ENCODE assay signal across 44 mouse cellular contexts in genomic region chr9:78075256-78075655, GRCm38 (mm10). TPM values are rescaled to one million over a fixed set of nuclear protein-coding genes. Genes with fewer than 3 reads are reported as not detected.
"Had no signal": no experiment of that assay in that cellular context is flagged by ENCODE, and none has a peak within 500 bp of the region (broad histone marks: within the 10 kb centered on the region; RNA-seq: fewer than 3 reads in every experiment).

No protein-coding gene starts in this region.

- H3K36me3 ChIP-seq: limb, embryonic 10.5 days; limb, embryonic 15.5 days; lung, embryonic 15.5 days; midbrain, embryonic 10.5 days; midbrain, embryonic 12.5 days; midbrain, embryonic 13.5 days; midbrain, embryonic 15.5 days; neural tube, embryonic 12.5 days had no signal

- H3K9me3 ChIP-seq: limb, embryonic 10.5 days; limb, embryonic 12.5 days; limb, embryonic 13.5 days; limb, embryonic 15.5 days; liver, embryonic 12.5 days; liver, embryonic 13.5 days; liver, embryonic 15.5 days; lung, embryonic 15.5 days; megakaryocyte, embryonic 14.5 days; midbrain, embryonic 10.5 days; midbrain, embryonic 12.5 days; midbrain, embryonic 13.5 days; midbrain, embryonic 15.5 days; neural tube, embryonic 12.5 days had no signal

- H3K4me2 ChIP-seq: limb, embryonic 12.5 days; limb, embryonic 13.5 days; limb, embryonic 15.5 days; liver, embryonic 11.5 days; liver, embryonic 12.5 days; liver, embryonic 13.5 days; liver, embryonic 15.5 days; lung, embryonic 14.5 days; lung, embryonic 15.5 days; midbrain, embryonic 12.5 days; midbrain, embryonic 13.5 days; midbrain, embryonic 15.5 days; neural tube, embryonic 12.5 days had no signal

- H3K9ac ChIP-seq: limb, embryonic 12.5 days; limb, embryonic 13.5 days; limb, embryonic 15.5 days; liver, embryonic 12.5 days; liver, embryonic 13.5 days; liver, embryonic 14.5 days; liver, embryonic 15.5 days; liver, postnatal 0 days; lung, embryonic 14.5 days; lung, embryonic 15.5 days; midbrain, embryonic 12.5 days; midbrain, embryonic 13.5 days; midbrain, embryonic 15.5 days; neural tube, embryonic 12.5 days had no signal

- ATAC-seq: liver, embryonic 12.5 days; liver, postnatal 0 days; lung, postnatal 0 days; midbrain, embryonic 13.5 days; midbrain, embryonic 15.5 days; midbrain, embryonic 16.5 days had no signal

- DNase-seq: left cerebral cortex, postnatal 4 days; liver; liver, embryonic 13.5 days; liver, postnatal 0 days; lung, adult 18-20 months; lung, adult 2 months; lung, embryonic 14.5 days; lung, postnatal 10 days; lung, postnatal 14 days; lung, postnatal 36 days; lung, postnatal 4 days; midbrain, embryonic 14.5 days had no signal

- H3K27me3 ChIP-seq: limb, embryonic 12.5 days; limb, embryonic 13.5 days; limb, embryonic 15.5 days; liver, embryonic 12.5 days; liver, embryonic 13.5 days; liver, embryonic 15.5 days; lung, embryonic 15.5 days; megakaryocyte, embryonic 14.5 days; midbrain, embryonic 12.5 days; midbrain, embryonic 13.5 days; midbrain, embryonic 15.5 days; neural tube, embryonic 12.5 days had no signal

- H3K4me3 ChIP-seq: left cerebral cortex, adult 2 months; limb, embryonic 10.5 days; limb, embryonic 12.5 days; limb, embryonic 13.5 days; limb, embryonic 15.5 days; liver, embryonic 12.5 days; liver, embryonic 13.5 days; liver, embryonic 15.5 days; lung, embryonic 15.5 days; megakaryocyte, embryonic 14.5 days; midbrain, embryonic 10.5 days; midbrain, embryonic 12.5 days; midbrain, embryonic 13.5 days; midbrain, embryonic 15.5 days; myocyte; neural tube, embryonic 12.5 days had no signal

- H3K27ac ChIP-seq: left cerebral cortex, adult 2 months; limb, embryonic 10.5 days; limb, embryonic 12.5 days; limb, embryonic 13.5 days; limb, embryonic 15.5 days; liver, embryonic 12.5 days; liver, embryonic 13.5 days; liver, embryonic 14.5 days; liver, embryonic 15.5 days; lung, embryonic 15.5 days; macrophage; midbrain, embryonic 10.5 days; midbrain, embryonic 12.5 days; midbrain, embryonic 13.5 days; midbrain, embryonic 15.5 days; neural tube, embryonic 12.5 days had no signal

- H3K4me1 ChIP-seq: limb, embryonic 15.5 days; liver, embryonic 12.5 days; liver, embryonic 13.5 days; liver, embryonic 15.5 days; lung, embryonic 15.5 days; midbrain, embryonic 10.5 days; midbrain, embryonic 12.5 days; midbrain, embryonic 13.5 days; midbrain, embryonic 15.5 days; neural tube, embryonic 12.5 days had no signal

RNA-seq across cellular contexts. Expression of gene Gcm1, which starts 23.5 kb away (rescaled TPM):
- total RNA-seq: left cerebral cortex, adult 2 months; left cerebral cortex, adult 8-10 months; left cerebral cortex, postnatal 10 days; left cerebral cortex, postnatal 14 days; left cerebral cortex, postnatal 25 days; left cerebral cortex, postnatal 36 days; left cerebral cortex, postnatal 4 days; liver, adult 2 months; megakaryocyte progenitor cell, adult 5-6 weeks; megakaryocyte, adult 5-6 weeks; megakaryocyte-erythroid progenitor cell, adult 5-6 weeks; monocyte, adult 5-6 weeks had no signal
- polyA plus RNA-seq: limb, embryonic 10.5 days; limb, embryonic 12.5 days; limb, embryonic 13.5 days; limb, embryonic 15.5 days; liver, adult 2 months; liver, embryonic 11.5 days; liver, embryonic 12.5 days; liver, embryonic 13.5 days; liver, embryonic 14.5 days; liver, embryonic 15.5 days; liver, embryonic 16.5 days; liver, postnatal 0 days; lung, adult 2 months; macrophage; midbrain, embryonic 10.5 days; midbrain, embryonic 14.5 days; midbrain, embryonic 15.5 days; midbrain, embryonic 16.5 days; myocyte; neural tube, embryonic 11.5 days; neural tube, embryonic 12.5 days had no signal
